Mouse (Mus musculus) testis, postnatal 14 days (tissue): ENCODE measurements at regions not wholly inside any gene's neighbourhood (a gene's known extent, or its start where the extent isn't known, plus 50 kb on each side); places are given as distances from the start of the nearest gene placed in this dataset.
A peak's percentile ranks its signal among the peaks of the same experiment; 100 is the strongest.

ENCODE experiments used
- DNase-seq: peaks from one replicate; pipeline ENCODE4 v3.0.0; 2021; ENCODE audit warnings: low spot score

DNA sequence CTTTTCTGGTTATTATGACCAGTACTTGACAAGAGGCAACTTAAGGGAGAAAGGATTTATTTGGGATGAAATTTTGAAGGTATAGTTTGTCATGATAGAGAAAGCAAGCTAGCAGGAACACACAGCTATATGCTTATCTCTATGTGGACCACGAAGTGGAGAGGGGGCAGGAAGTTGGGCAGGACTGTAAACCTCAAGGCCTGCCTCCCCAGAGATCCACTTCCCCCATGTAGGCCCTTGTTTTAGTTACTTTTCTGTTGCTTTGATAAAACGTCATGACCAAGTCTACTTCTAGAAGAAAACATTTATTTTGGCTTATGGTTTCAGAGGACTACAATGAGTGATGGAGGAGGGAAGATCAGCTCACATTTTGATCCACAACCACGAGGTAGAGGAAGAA lies 90.3 kb upstream of the Id2 start:
- DNase-seq = no peak

DNA sequence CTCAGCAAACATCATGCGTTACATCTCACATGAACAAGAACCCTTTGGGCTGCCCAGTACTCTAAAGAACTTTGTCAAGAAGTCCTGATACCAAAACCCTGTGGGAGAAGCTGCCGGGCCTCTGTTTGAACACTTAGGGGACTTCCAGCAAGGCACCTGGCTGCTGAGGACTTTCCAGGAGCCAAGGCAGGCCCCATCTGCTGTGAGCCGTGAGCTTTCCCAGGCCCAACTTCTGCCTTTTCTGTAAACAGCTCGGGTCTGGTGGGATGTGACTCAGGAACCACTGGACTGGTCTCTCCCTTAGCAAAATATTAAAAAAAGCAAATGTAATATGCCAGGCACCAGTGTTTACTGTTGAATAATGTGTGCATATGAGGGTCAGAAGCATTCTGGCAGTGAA lies 85.7 kb upstream of the Id2 start:
- DNase-seq = no peak

DNA sequence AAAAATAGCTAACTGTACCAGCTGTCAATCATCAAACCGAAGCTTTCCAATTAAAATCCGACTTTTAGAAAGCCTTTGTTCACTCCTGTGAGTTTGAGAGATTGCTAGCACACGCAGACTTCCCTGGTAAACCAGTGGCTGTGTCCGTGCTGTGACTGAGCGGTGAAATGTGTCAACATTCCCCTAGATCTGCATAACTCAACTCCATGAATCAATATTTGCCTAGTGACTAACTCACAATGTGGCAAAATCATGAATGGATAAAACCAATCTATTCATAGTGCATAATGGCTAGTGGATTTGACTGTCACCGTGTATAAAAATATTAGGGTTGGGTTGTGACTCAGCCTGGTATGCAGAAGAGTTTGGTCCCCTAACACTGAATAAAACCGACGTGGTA lies 84.4 kb upstream of the Id2 start:
- no peak for DNase-seq

DNA sequence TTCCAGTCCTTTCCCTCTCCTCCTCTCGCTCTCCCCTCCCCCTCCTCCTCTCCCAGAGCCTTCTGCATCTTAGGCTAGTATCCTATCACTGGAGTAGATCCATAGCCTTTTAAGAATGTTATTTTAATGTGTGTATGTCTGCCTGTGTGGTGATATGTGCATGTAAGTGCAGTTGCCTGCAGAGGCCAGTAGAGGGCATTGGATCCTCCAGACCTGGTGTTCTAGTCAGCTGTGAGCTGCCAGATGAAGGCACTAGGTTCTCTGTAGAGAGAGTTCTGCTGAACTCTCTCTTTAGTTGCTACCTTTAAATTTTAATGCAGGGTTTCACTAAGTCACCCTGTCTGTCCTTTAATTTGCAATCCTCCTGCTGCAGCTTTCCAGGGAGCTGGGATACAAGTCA lies 83.9 kb upstream of the Id2 start:
- no peak for DNase-seq

DNA sequence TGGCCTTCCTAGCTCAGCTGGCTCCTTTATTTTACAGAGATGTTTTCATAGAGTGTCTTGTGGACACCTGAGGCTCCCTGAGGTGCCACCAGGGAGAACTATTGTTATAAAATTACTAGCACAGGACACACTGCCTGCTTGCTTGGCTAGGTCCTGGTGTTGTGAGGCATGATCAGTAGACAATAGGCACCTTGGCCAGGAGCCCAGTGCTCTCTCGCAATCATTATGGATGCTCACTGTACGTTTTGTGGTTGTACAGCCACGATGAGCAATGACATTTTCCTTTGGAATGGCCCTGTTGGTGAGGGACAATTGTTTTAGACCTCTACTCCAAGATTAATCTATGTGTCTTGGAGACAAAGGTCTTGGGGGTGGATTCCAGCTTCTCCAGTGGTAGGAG lies 83.3 kb upstream of the Id2 start:
- DNase-seq = no peak

DNA sequence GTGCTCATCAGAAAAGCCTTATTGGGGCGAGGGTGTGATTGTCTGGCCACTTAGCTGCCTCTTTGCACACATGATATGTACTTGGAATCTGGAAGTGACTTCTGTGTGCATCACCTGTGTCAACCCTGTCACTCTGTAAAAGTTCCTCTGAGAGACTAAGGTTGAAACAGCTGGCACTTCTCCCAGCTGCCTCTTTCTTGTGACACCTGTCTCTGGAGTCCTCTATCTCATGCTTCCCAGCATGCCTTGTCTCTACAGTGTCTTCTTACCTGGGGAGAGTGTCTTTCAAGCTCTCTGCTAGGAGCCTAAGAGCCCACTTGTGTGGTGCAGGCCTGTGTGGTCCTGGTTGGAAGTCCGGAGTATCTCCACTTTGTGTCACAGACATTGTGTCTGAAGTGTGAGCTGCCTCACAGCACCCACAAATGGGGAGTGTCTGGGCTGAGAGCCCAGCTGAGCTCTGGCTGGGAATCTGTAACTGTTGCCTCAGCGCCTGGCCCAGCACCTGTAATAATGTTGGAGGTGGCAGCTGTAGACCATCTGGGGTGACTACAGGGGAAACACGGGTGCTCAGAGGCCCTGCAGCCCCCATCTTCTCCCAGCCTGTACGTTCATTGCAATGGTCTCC lies 81.7 kb upstream of the Id2 start:
- DNase-seq = no peak

DNA sequence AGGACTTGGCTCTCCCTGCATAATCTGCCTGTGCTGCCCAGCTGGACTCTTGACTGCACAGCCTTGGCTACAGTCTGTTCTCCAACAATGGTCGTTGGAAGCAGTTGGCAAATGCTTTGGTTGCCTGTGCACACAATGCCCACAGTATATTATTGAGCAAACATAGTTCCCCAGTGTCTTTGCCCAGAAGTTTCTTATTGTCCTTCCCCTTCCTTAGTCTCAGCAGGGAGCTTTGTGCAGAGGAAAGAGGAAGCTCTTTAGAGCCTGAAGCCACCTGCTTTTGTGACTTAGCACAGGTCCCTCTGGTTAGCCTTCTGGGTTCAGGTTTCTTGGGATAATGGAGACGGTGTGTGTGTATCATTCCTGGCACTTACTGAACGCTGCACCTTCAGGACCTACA lies 80.9 kb upstream of the Id2 start:
- no peak for DNase-seq

DNA sequence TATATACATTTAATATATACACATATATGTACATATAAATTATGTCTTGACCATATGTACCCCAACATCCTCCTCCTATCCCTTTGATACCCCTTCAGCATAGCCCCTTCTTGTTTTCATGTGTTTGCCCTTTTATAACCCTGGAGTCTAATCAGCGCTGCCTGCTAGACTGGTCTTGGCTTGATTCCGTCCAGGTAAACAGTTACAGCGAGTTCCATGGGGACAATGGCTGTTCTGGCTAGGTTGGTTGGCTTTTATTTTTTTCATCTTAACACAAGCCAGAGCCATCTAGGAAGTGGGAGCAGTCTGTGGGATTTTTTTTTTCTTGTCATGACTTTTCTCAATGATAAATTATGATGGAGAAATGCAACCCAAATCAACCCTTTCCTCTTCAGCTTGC lies 79.6 kb upstream of the Id2 start:
- DNase-seq = no peak

DNA sequence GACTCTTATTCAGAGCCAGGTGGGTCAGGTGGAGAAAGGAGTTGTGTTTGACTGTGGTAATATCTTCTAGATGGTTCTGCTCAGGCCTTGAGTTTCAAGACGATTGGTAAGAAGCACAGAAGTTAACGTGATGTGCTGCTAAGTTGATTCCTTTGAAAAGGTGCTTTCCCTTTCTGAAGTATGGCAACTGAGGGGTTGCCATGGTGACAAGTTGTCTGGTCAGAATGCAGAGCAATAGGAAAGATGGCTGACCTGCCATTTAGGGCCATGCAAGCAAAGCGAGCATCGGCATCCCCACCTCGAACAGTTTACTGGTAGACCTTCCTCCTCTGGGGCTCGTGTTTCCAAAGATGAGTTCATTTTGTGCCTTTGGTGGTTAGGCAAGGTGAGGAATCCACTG lies 76.1 kb upstream of the Id2 start:
- DNase-seq = no peak

DNA sequence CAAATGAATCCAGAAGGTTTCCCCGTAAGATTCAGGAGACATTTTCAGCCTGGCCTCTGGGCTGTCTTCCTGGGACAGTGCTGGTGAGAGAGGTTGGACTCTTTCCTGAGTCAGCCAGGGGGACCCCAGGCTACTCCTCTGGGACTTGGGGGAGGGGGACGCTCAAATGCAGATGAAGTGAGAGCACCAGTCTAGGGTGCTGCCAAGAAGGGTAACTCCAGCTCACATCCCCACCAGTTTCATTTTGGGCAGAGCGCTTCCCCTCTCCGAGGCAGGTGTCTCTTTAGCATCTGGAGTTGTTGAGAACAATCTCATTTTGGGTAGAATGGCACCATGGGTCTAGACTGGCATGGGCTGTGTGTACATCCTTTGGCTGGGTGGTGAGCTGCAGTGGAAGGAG lies 75.5 kb upstream of the Id2 start:
- no peak for DNase-seq

DNA sequence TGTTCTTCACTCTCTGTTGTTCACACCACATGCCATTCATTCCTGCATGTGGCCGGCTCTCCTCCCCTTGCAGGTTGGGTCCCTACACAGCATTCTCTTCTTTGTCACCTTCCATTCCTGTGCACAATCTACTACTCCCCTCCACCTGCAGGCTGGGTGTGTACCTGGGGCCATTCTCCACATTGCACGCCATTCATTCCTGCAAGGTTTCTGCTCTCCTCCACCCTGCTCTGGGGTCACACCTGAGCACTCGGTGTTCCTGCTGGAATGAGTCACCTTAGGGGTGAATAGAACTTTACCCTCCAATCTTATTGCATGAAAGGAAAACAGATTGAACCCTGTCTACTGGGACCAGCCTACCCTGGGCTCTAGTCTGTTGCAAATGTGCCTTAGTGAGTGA lies 72.7 kb upstream of the Id2 start:
- no peak for DNase-seq

DNA sequence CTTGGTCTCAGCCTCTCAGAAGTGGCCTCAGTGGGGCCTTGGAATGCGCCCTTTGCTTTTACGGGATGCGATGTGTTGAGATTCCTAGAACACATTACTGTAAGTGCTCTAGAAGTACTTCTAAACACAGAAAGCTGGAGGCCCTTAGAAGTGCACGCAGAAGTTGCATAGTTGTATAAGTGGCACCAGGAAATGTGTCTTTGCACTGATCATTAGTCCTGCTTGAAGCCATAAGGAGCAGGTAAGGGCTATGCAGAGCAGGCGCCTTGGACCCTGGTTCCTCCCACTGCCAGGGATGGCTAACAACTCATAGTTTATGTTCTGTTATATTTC lies 71.2 kb upstream of the Id2 start:
- DNase-seq = no peak

DNA sequence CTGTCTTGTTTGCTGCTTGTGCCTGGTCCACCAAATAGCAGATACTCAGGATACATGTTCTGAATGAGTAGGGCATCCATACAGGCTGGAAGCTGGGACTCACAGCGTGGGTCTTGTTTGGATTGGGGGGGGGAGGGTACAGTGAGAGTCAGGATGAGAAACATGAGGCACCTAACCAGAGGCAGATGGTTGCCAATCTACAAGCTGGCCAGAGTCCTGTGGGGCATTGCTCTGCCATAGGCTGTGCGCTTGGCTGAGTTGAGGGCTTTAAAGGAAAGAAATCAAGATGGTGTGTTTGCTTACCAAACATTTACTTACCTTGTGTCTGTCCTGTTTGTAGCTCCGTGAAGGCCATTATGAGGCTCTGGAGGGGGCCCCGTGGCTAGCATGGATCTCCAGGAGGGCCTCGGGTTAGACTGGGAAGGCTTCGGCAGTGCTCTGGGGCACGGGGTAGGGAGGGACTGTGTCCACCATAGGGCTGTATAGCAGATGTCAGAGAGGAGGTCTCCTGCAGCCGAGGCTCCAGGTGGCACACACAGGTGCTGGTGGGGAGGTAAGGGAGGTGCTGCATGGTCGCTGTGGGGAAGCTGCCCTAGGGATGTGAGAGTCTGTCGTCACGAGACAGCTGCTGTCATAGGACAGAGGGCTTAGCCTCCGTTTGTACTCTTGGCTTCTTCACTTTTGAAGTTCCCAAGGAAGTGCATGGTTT lies 70.7 kb upstream of the Id2 start:
- no peak for DNase-seq

DNA sequence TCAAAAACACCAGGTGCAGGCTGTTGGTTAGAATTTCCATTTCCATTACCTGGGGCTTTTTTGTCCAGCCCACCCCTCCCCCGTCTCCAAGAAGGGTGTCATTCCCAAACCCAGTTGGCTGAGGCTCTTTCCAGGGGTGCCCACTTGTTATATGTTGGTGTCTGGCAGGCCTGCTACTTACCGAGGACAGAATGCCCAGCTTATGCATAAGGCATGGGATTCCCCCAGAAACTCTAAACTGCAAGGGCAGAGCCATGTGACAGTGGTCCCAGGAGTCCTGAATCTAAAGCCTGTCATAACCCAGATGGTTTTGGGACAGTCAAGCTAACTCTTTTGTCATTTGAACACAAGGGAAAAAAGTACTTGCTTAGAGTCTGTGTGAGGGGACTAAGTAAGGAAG lies 69.6 kb upstream of the Id2 start:
- DNase-seq = no peak

DNA sequence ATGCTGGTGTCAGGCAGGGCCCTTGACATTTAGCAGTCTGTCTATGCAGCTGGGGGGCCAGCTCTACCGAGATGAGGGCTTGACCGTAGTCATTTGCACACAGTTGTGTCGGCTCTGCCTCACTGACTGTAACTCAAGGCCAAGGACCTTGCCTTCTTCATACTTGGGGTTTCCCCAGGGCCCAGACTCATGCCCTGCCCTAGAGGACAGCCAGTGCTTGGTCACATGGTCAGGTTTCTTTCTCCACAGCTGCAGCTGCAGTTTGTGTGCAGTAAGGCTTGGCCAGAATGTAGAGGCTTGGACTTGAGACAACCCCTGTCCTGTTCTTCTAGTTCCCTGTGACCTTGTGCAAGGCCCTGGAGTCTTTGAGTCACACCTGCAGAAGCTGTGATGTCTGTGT lies 68.7 kb upstream of the Id2 start:
- DNase-seq = peak; percentile 37

DNA sequence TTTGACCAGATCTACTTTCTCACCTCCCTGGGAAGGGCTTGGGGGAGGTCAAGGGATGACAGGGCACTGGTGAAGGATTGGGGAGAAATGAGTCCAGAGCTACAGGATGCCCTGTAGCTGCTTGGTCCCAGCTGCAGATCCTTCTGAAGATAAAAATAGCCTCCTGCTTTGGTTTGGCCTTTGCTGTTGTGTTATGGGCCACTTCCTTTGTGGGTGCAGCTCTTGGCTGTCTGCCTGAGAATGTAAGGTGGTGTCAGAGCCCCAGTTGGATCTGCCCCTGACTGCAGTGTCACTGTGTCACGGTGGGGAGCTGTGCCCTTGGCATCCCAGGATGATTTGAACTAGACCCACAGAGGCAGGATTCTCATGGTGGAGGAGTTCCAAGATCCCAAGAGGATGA lies 67.8 kb upstream of the Id2 start:
- DNase-seq = no peak

DNA sequence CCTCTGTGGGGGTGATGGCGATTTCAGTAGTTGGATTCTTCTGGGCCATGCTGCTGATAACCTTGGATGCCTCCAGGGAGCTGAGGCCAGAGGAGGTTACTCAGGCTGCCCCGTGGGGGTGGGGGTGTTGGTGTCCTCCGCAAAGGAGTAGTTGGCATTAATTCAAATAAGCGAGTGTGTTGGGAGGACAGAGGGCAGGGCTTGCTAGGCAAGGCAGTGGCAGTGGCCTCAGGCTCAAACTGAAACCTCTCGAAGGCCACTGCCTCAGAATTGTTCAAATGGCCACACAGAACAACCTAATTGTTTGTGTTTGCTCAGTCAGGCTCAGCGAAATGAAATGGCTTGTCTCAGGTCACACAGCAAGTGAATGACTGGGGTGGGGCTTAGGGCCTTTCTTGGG lies 66.6 kb upstream of the Id2 start:
- peak; percentile 83 for DNase-seq

DNA sequence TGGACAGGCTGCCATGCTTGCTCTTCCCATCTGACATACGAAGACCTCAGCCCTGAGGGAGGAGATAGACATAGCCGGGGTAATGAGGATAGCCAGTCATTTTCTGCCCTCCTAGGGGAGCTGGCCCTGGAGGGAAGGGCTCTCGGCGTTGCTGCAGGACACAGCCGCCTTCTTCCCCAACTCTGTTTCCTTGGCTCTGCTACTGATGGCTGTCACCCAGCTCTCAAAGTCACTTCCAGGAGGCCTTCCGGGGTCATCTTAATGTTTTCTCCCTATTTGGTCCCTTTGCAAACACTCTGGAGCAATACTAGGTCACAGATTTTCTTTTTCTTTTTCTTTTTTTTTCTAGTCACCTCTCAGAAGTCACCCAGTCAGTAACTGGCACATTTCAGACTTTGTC lies 65.9 kb upstream of the Id2 start:
- no peak for DNase-seq

DNA sequence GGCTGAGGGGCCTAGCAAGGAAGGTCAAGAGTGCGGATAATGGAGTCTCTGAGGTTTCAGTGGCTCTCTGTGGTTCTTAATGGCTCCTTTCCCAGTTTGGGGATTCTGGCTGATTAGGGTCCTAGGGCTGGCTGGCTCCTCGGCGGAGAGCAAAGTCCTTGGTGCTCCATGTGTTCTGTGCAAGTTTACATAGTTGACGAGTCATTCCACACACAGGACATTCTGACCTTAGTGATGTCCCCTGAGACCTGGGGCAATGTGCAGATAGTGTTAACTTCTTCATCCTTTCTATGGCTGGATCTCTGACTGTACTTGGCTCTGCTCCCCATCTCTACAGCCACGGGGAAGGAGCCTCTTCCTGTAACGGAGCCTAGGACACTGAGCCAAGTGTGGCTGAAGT lies 65.0 kb upstream of the Id2 start:
- no peak for DNase-seq

DNA sequence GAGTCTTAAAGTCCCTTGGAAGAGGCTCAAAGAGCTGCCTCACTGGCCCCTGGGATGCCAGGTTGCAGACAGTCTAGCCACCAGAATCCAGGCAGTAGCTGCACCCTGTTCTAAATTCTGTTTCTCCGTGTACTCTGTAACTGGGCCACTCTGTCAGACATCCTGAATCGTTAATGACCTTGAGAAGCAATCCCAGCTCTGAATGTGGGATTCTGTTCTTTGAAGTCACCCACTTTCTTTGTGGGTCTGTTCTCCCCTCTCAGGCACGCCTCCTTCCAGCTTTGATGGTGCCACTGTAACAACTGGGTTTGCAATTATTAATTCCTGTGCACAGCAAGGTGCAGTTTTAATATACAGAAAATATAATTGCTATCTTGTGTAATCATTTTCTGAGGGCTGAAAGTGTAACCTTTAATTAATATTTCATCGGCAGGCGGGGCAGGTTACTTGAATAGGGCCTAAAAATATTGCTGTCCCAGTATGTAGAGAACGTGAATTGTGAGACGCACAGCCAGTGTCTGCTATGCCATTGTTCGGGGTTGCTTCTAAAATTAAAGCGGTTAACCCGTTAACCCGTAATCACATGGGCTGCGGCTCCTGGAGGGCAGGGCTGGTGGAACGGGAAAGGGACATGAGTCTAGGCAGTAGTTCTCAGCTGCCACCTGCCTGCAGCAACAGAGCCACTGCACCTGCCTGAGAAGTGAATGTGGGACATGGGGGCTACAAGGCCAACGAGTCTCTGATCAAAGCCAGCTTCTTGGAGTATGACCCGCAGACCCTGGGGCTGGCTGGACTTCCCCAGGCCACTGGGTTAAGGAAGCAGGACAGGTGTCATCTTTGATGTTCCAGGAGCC lies 64.3 kb upstream of the Id2 start:
- DNase-seq = no peak

DNA sequence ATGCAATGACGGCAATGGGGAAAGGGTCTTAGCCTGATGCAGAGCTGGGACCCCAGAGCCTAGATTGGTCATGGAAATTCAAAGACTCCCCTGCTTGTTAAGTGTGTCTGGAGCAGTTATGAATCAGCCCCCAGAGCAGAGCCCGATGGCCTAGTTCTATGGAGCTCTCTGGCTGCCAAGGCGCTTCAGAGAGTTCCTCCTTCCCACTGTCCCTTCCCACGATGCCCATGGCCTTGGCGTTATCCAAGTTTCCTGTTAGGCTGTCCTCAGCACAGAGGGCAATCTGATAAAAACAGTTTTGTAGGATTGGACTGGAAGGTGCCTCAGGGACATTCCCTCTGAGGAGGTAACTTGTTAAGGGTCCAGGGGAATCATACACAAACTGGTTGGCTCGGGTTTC lies 62.2 kb upstream of the Id2 start:
- peak; percentile 70 for DNase-seq

DNA sequence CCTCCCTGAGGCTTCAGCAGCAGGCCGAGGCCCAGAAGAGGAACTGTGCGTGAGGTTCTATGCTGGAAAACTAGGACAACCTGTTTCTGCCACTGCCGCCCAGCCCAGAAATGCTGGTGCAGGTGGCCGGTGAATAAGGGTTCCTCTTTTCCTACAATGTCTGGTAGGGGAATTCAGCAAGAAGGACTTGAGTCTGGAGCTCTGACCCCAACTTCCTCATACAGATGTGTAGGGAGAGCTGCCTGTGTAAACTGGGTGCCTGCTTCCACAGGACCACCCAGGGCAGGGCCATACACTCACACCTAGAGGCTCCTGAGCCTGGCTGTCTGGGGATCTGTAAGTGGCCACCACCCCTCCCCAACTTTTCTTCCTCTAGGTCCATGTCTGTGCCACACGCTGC lies 60.3 kb upstream of the Id2 start:
- DNase-seq = no peak

DNA sequence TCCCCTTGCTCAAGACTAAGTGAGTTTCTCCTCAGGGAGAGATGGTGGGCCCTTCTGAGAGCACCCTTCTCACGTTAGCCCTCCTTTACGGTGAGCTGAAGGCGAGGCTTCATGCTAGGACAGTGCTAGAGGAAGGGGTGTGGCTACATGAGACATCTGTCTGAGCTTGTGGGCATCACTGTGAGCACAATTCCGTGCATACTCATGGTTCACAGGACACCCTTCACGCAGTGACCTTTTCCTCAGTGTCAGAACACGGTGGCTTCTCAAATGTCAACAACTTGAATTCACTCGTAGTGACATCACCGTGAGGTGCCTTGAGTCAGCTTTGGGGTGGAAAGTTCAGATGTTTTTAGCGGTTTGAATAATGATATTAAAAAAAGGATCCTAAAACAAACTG lies 58.5 kb upstream of the Id2 start:
- no peak for DNase-seq

DNA sequence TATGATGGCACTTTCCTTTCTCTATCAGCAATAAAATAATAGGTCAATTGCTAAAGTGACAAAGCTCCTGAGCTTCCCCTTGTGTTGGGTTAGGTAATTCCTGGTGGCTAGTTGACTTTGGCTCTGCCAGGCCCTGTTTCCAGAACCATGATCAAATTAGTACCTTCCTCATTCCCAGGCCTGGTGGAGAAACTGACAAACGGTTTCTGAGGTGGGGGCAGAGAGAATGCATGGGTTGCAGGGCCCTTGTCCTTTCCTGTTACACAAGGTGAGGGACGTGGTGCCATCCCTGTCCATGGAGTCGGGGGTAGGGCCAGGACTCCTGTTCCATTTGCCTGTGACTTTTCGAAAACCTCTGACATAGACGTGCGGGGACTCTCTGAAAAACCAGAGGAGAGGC lies 51.2 kb upstream of the Id2 start:
- DNase-seq = no peak
